Mouse (Mus musculus) retina, embryonic 14.5 days (tissue): ENCODE data around the gene 1700125H20Rik.

Source experiments
- DNase-seq: peaks from one replicate; pipeline ENCODE4 v3.0.0-alpha.2; 2015; ENCODE audit warnings: low spot score

1700125H20Rik gene

GRCm38 (mm10) chr11:85184839-85185238, 14.6 kb downstream of the 1700125H20Rik start:
- DNase-seq, result no peak

GRCm38 (mm10) chr11:85189110-85189509, 18.9 kb downstream of the 1700125H20Rik start:
- DNase-seq, result no peak

- DNase-seq, result no peak
Measured at GRCm38 (mm10) chr11:85190741-85191140, 20.5 kb downstream of the 1700125H20Rik start.

GRCm38 (mm10) chr11:85194206-85194605, 24.0 kb downstream of the 1700125H20Rik start:
- no peak for DNase-seq

GRCm38 (mm10) chr11:85196046-85196445, 25.8 kb downstream of the 1700125H20Rik start:
- no peak for DNase-seq

- DNase-seq, result no peak
Measured at GRCm38 (mm10) chr11:85198906-85199305, 28.7 kb downstream of the 1700125H20Rik start.

- no peak for DNase-seq
Measured at GRCm38 (mm10) chr11:85206231-85206630, 36.0 kb downstream of the 1700125H20Rik start.

GRCm38 (mm10) chr11:85211151-85211550, 40.9 kb downstream of the 1700125H20Rik start:
- DNase-seq, result no peak

- no peak for DNase-seq
Measured at GRCm38 (mm10) chr11:85213215-85213614, 43.0 kb downstream of the 1700125H20Rik start.

GRCm38 (mm10) chr11:85214679-85215078, 44.5 kb downstream of the 1700125H20Rik start:
- no peak for DNase-seq

GRCm38 (mm10) chr11:85219014-85219413, 48.8 kb downstream of the 1700125H20Rik start:
- DNase-seq, result no peak

- DNase-seq, result no peak
Measured at GRCm38 (mm10) chr11:85222561-85222960, 52.4 kb downstream of the 1700125H20Rik start.

GRCm38 (mm10) chr11:85223248-85223647, 53.0 kb downstream of the 1700125H20Rik start:
- DNase-seq, result no peak
